Mouse (Mus musculus) heart, embryonic 10.5 days (tissue): Measurements from ENCODE around the gene Pusl1. TPM values are rescaled to one million over a fixed set of nuclear protein-coding genes. Genes with fewer than 3 reads are reported as not detected.

Experiments used
- DNase-seq: peaks from one replicate; pipeline ENCODE4 v3.0.0-alpha.2; 2017; ENCODE audit warnings: low spot score
- H3K27ac ChIP-seq: fragments of 300-500 bp; sonication (generic); 2 replicates; pipeline ENCODE4 v1.5.1; 2016; ENCODE audit warnings: mild to moderate bottlenecking
- H3K27me3 ChIP-seq: fragments of 300-500 bp; sonication (generic); 2 replicates; pipeline ENCODE4 v1.6.1; 2016; ENCODE audit warnings: mild to moderate bottlenecking; ENCODE audit not compliant: poor library complexity, insufficient read depth, severe bottlenecking
- H3K36me3 ChIP-seq: fragments of 300-500 bp; sonication (generic); 2 replicates; pipeline ENCODE4 v1.6.1; 2016; ENCODE audit warnings: mild to moderate bottlenecking, moderate library complexity
- H3K4me1 ChIP-seq: fragments of 300-500 bp; sonication (generic); 2 replicates; pipeline ENCODE4 v1.6.1; 2016; ENCODE audit warnings: mild to moderate bottlenecking
- H3K4me3 ChIP-seq: fragments of 300-500 bp; sonication (generic); 2 replicates; pipeline ENCODE4 v1.5.1; 2016; ENCODE audit warnings: mild to moderate bottlenecking, moderate library complexity
- H3K9me3 ChIP-seq: fragments of 300-500 bp; sonication (generic); 2 replicates; pipeline ENCODE4 v1.6.1; 2016; ENCODE audit warnings: mild to moderate bottlenecking, moderate library complexity
- WGBS: fragments of 180-500 bp; shearing (Covaris S2); methylation state at CpG from one replicate; pipeline ENCODE4 v1.1.7; 2016; 5-methylcytosine and 5-hydroxymethylcytosine counted together
- polyA plus RNA-seq: library from polyadenylated mRNA; unstranded; fragments of >200 nt; fragmentation: Nextera tagmentation; extraction: Ambion mirVana; gene quantifications from 2 replicates; pipeline ENCODE4 v1.2.1, GENCODE M21; 2016

The Pusl1 gene
- 43.8 and 43.9 TPM in 2 replicates for polyA plus RNA-seq

- under 1% methylated on average over 52 of the region's 52 CpGs for WGBS
- DNase-seq, result peak; percentile 96
- peaks cover 43% of the 10 kb centered on the region for H3K4me1 ChIP-seq
- peak within 1 kb of the TSS; percentile 96 for H3K27ac ChIP-seq
- H3K9me3 ChIP-seq, result no peaks in the 10 kb centered on the region
- 0 out of 2 replicates have a peak, but pooled peaks cover 5% of the 10 kb centered on the region for H3K27me3 ChIP-seq
- peak within 1 kb of the TSS; percentile 87 for H3K4me3 ChIP-seq
- peaks cover 37% of the 10 kb centered on the region for H3K36me3 ChIP-seq
Observed at GRCm38 (mm10) chr4:155891551-155892001, at the start of gene Pusl1, which contains the start of gene Acap3. Gene Pusl1, minus strand, starts transcription at chr4:155891781. Gene Acap3, plus strand, starts transcription at chr4:155891822.

- Histone ChIP-seq H3K27me3 (peaks cover under 1% of the 10 kb centered on the region; the same call in 1 of the 2 replicates), H3K27ac (no peak overlapping the region), H3K9me3 (no peaks in the 10 kb centered on the region), H3K36me3 (no peaks in the 10 kb centered on the region), H3K4me3 (no peak overlapping the region), H3K4me1 (no peaks in the 10 kb centered on the region)
- 63% methylated on average over 1 of the region's 1 CpGs for WGBS
- DNase-seq, result no peak
Observed at GRCm38 (mm10) chr4:155932031-155932430, 40.5 kb upstream of the Pusl1 start.

GRCm38 (mm10) chr4:155908751-155909150, 17.2 kb upstream of the Pusl1 start:
- H3K4me3 ChIP-seq, result no peak overlapping the region

GRCm38 (mm10) chr4:155908281-155908680, 16.7 kb upstream of the Pusl1 start:
- H3K4me3 ChIP-seq, result no peak overlapping the region
- H3K27me3 ChIP-seq, result no peaks in the 10 kb centered on the region
- no peaks in the 10 kb centered on the region for H3K9me3 ChIP-seq
- 67% methylated on average over 7 of the region's 7 CpGs for WGBS
- H3K36me3 ChIP-seq, result peaks cover 31% of the 10 kb centered on the region
- no peaks in the 10 kb centered on the region for H3K4me1 ChIP-seq
- DNase-seq, result no peak
- no peak overlapping the region for H3K27ac ChIP-seq

More at GRCm38 (mm10) chr4:155908751-155909150, 17.2 kb upstream of the Pusl1 start:
- Histone ChIP-seq H3K36me3 (peaks cover 26% of the 10 kb centered on the region), H3K27me3 (no peaks in the 10 kb centered on the region), H3K4me1 (no peaks in the 10 kb centered on the region), H3K27ac (no peak overlapping the region), H3K9me3 (no peaks in the 10 kb centered on the region)
- no peak for DNase-seq
- WGBS, result 91% methylated on average over 4 of the region's 4 CpGs

- Histone ChIP-seq H3K9me3 (no peaks in the 10 kb centered on the region), H3K27me3 (no peaks in the 10 kb centered on the region), H3K4me1 (no peaks in the 10 kb centered on the region), H3K27ac (no peak overlapping the region), H3K36me3 (peaks cover 44% of the 10 kb centered on the region), H3K4me3 (no peak overlapping the region)
- no peak for DNase-seq
- WGBS, result 78% methylated on average over 11 of the region's 11 CpGs
Observed at GRCm38 (mm10) chr4:155907003-155907402, 15.4 kb upstream of the Pusl1 start.

GRCm38 (mm10) chr4:155906125-155906524, 14.5 kb upstream of the Pusl1 start:
- no peaks in the 10 kb centered on the region for H3K9me3 ChIP-seq
- H3K36me3 ChIP-seq, result peaks cover 53% of the 10 kb centered on the region
- H3K4me1 ChIP-seq, result no peaks in the 10 kb centered on the region
- no peaks in the 10 kb centered on the region for H3K27me3 ChIP-seq
- no peak for DNase-seq
- WGBS, result 86% methylated on average over 9 of the region's 9 CpGs
- H3K27ac ChIP-seq, result no peak overlapping the region
- no peak overlapping the region for H3K4me3 ChIP-seq

GRCm38 (mm10) chr4:155905634-155906033, 14.1 kb upstream of the Pusl1 start:
- Histone ChIP-seq H3K4me1 (no peaks in the 10 kb centered on the region), H3K27ac (no peak overlapping the region), H3K9me3 (no peaks in the 10 kb centered on the region), H3K27me3 (no peaks in the 10 kb centered on the region), H3K4me3 (no peak overlapping the region), H3K36me3 (peaks cover 58% of the 10 kb centered on the region)
- no peak for DNase-seq
- 80% methylated on average over 13 of the region's 13 CpGs for WGBS

- WGBS, result 83% methylated on average over 13 of the region's 13 CpGs
- no peaks in the 10 kb centered on the region for H3K27me3 ChIP-seq
- no peaks in the 10 kb centered on the region for H3K9me3 ChIP-seq
- H3K36me3 ChIP-seq, result peaks cover 68% of the 10 kb centered on the region
- H3K27ac ChIP-seq, result no peak overlapping the region
- no peak overlapping the region for H3K4me3 ChIP-seq
- no peaks in the 10 kb centered on the region for H3K4me1 ChIP-seq
- DNase-seq, result no peak
Observed at GRCm38 (mm10) chr4:155904318-155905102, 12.9 kb upstream of the Pusl1 start.

- Histone ChIP-seq H3K27ac (no peak overlapping the region), H3K36me3 (peaks cover 80% of the 10 kb centered on the region), H3K4me1 (no peaks in the 10 kb centered on the region), H3K27me3 (no peaks in the 10 kb centered on the region), H3K9me3 (no peaks in the 10 kb centered on the region), H3K4me3 (no peak overlapping the region)
- no peak for DNase-seq
- 95% methylated on average over 13 of the region's 13 CpGs for WGBS
Observed at GRCm38 (mm10) chr4:155903246-155903645, 11.7 kb upstream of the Pusl1 start.

GRCm38 (mm10) chr4:155901205-155901604, 9.6 kb upstream of the Pusl1 start:
- Histone ChIP-seq H3K4me3 (no peak overlapping the region), H3K27me3 (no peaks in the 10 kb centered on the region), H3K9me3 (no peaks in the 10 kb centered on the region), H3K36me3 (peaks cover 91% of the 10 kb centered on the region), H3K27ac (no peak overlapping the region), H3K4me1 (no peaks in the 10 kb centered on the region)
- 67% methylated on average over 3 of the region's 3 CpGs for WGBS
- no peak for DNase-seq

- Histone ChIP-seq H3K27ac (no peak overlapping the region), H3K27me3 (no peaks in the 10 kb centered on the region), H3K4me1 (peaks cover 10% of the 10 kb centered on the region), H3K9me3 (no peaks in the 10 kb centered on the region), H3K4me3 (no peak overlapping the region), H3K36me3 (peaks cover 76% of the 10 kb centered on the region)
- no peak for DNase-seq
- WGBS, result 92% methylated on average over 7 of the region's 7 CpGs
Observed at GRCm38 (mm10) chr4:155899355-155899754, 7.8 kb upstream of the Pusl1 start.

- DNase-seq, result no peak
- Histone ChIP-seq H3K27me3 (0 out of 2 replicates have a peak, but pooled peaks cover 1% of the 10 kb centered on the region), H3K36me3 (peaks cover 66% of the 10 kb centered on the region), H3K4me1 (peaks cover 20% of the 10 kb centered on the region), H3K27ac (no peak overlapping the region), H3K9me3 (no peaks in the 10 kb centered on the region), H3K4me3 (no peak overlapping the region)
- 93% methylated on average over 2 of the region's 2 CpGs for WGBS
Observed at GRCm38 (mm10) chr4:155898318-155898717, 6.7 kb upstream of the Pusl1 start.

GRCm38 (mm10) chr4:155896461-155896860, 4.9 kb upstream of the Pusl1 start:
- Histone ChIP-seq H3K4me1 (peaks cover 29% of the 10 kb centered on the region), H3K36me3 (peaks cover 48% of the 10 kb centered on the region), H3K27me3 (0 out of 2 replicates have a peak, but pooled peaks cover 5% of the 10 kb centered on the region), H3K27ac (no peak overlapping the region), H3K9me3 (no peaks in the 10 kb centered on the region), H3K4me3 (no peak overlapping the region)
- DNase-seq, result no peak
- WGBS, result 97% methylated on average over 12 of the region's 12 CpGs
